Mouse (Mus musculus) cerebellum, postnatal 25 days (tissue): ENCODE results near the gene Psmb6.

Source experiments
- DNase-seq, 2 experiments: peaks; one replicate each; pipeline ENCODE4 v3.0.0; 2021; ENCODE audit warnings: mixed read lengths in 2 of 2

Gene Psmb6

GRCm38 (mm10) chr11:70571641-70572040, 46.5 kb downstream of the Psmb6 start:
- no peak for DNase-seq

GRCm38 (mm10) chr11:70572348-70572902, 47.3 kb downstream of the Psmb6 start:
- DNase-seq = no peak

GRCm38 (mm10) chr11:70573872-70574271, 48.7 kb downstream of the Psmb6 start:
- no peak for DNase-seq

- no peak for DNase-seq
Measured at GRCm38 (mm10) chr11:70577201-70577600, 52.0 kb downstream of the Psmb6 start.
